Mouse (Mus musculus) macrophage (primary cell): ENCODE measurements at regions not wholly inside any gene's neighbourhood (a gene's known extent, or its start where the extent isn't known, plus 50 kb on each side); places are given as distances from the start of the nearest gene placed in this dataset.

Experiments
- H3K27ac ChIP-seq: fragments of 350-480 bp; formaldehyde crosslinking; 2 replicates; pipeline ENCODE4 v1.9.0; 2021
- H3K36me3 ChIP-seq: fragments of 350-480 bp; formaldehyde crosslinking; 2 replicates; pipeline ENCODE4 v1.9.0; 2021; ENCODE audit errors: inconsistent target
- H3K4me3 ChIP-seq: fragments of 350-480 bp; formaldehyde crosslinking; 2 replicates; pipeline ENCODE4 v1.9.0; 2021; ENCODE audit errors: inconsistent target
- H3K79me2 ChIP-seq: fragments of 350-480 bp; formaldehyde crosslinking; 2 replicates; pipeline ENCODE4 v1.9.0; 2021; ENCODE audit errors: inconsistent target
- WGBS: methylation state at CpG from one replicate; pipeline ENCODE4 v1.1.7; 2026; ENCODE audit warnings: inconsistent platforms; ENCODE audit not compliant: missing documents; 5-methylcytosine and 5-hydroxymethylcytosine counted together

- H3K36me3 ChIP-seq: no peaks in the 10 kb centered on the region
- H3K27ac ChIP-seq: no peak overlapping the region
- no peak overlapping the region for H3K4me3 ChIP-seq
- H3K79me2 ChIP-seq: no peaks in the 10 kb centered on the region
- WGBS: 74% methylated on average over 6 of the region's 6 CpGs
These were observed 193.8 kb upstream of the Atp2b1 start for GRCm38 (mm10) chr10:98720256-98721005.

- Histone ChIP-seq H3K36me3 (no peaks in the 10 kb centered on the region), H3K27ac (no peak overlapping the region), H3K79me2 (no peaks in the 10 kb centered on the region), H3K4me3 (no peak overlapping the region)
- WGBS: 29% methylated on average over 5 of the region's 5 CpGs
These were observed 189.1 kb upstream of the Atp2b1 start for GRCm38 (mm10) chr10:98725110-98725509.

GRCm38 (mm10) chr10:98727130-98727529, 187.1 kb upstream of the Atp2b1 start:
- WGBS: 95% methylated on average over 4 of the region's 4 CpGs
- Histone ChIP-seq H3K79me2 (no peaks in the 10 kb centered on the region), H3K27ac (no peak overlapping the region), H3K4me3 (no peak overlapping the region), H3K36me3 (no peaks in the 10 kb centered on the region)

- Histone ChIP-seq H3K79me2 (no peaks in the 10 kb centered on the region), H3K36me3 (no peaks in the 10 kb centered on the region), H3K27ac (no peak overlapping the region), H3K4me3 (no peak overlapping the region)
- WGBS: 58% methylated on average over 5 of the region's 5 CpGs
These were observed 185.7 kb upstream of the Atp2b1 start for GRCm38 (mm10) chr10:98728396-98729030.

- Histone ChIP-seq H3K4me3 (no peak overlapping the region), H3K79me2 (no peaks in the 10 kb centered on the region), H3K27ac (no peak overlapping the region), H3K36me3 (no peaks in the 10 kb centered on the region)
- WGBS: 81% methylated on average over 7 of the region's 7 CpGs
These were observed 180.1 kb upstream of the Atp2b1 start for GRCm38 (mm10) chr10:98733950-98734585.

- H3K36me3 ChIP-seq: no peaks in the 10 kb centered on the region
- WGBS: 96% methylated on average over 7 of the region's 7 CpGs
These were observed 173.6 kb upstream of the Atp2b1 start for GRCm38 (mm10) chr10:98740507-98741147.

GRCm38 (mm10) chr10:98741398-98741797, 172.8 kb upstream of the Atp2b1 start:
- no peaks in the 10 kb centered on the region for H3K79me2 ChIP-seq
- no peak overlapping the region for H3K27ac ChIP-seq
- no peak overlapping the region for H3K4me3 ChIP-seq
- 24% methylated on average over 5 of the region's 5 CpGs for WGBS
- H3K36me3 ChIP-seq: no peaks in the 10 kb centered on the region

More at GRCm38 (mm10) chr10:98740507-98741147, 173.6 kb upstream of the Atp2b1 start:
- Histone ChIP-seq H3K4me3 (no peak overlapping the region), H3K79me2 (no peaks in the 10 kb centered on the region), H3K27ac (no peak overlapping the region)

- no peak overlapping the region for H3K4me3 ChIP-seq
- H3K27ac ChIP-seq: no peak overlapping the region
- no peaks in the 10 kb centered on the region for H3K36me3 ChIP-seq
- no peaks in the 10 kb centered on the region for H3K79me2 ChIP-seq
- 93% methylated on average over 16 of the region's 16 CpGs for WGBS
These were observed 171.2 kb upstream of the Atp2b1 start for GRCm38 (mm10) chr10:98742822-98743605.

- Histone ChIP-seq H3K27ac (peak overlapping the region; percentile 88), H3K79me2 (no peaks in the 10 kb centered on the region), H3K36me3 (no peaks in the 10 kb centered on the region), H3K4me3 (no peak overlapping the region)
- WGBS: 3% methylated on average over 6 of the region's 6 CpGs
These were observed 170.0 kb upstream of the Atp2b1 start for GRCm38 (mm10) chr10:98744246-98744645.

- H3K79me2 ChIP-seq: no peaks in the 10 kb centered on the region
- H3K4me3 ChIP-seq: no peak overlapping the region
- H3K27ac ChIP-seq: peak overlapping the region; percentile 88
- 55% methylated on average over 3 of the region's 6 CpGs for WGBS
- H3K36me3 ChIP-seq: no peaks in the 10 kb centered on the region
These were observed 169.5 kb upstream of the Atp2b1 start for GRCm38 (mm10) chr10:98744662-98745061.

- Histone ChIP-seq H3K79me2 (no peaks in the 10 kb centered on the region), H3K27ac (peak overlapping the region; percentile 88), H3K36me3 (no peaks in the 10 kb centered on the region), H3K4me3 (no peak overlapping the region)
- WGBS: 81% methylated on average over 2 of the region's 2 CpGs
These were observed 168.8 kb upstream of the Atp2b1 start for GRCm38 (mm10) chr10:98745409-98745808.

- Histone ChIP-seq H3K27ac (no peak overlapping the region), H3K36me3 (no peaks in the 10 kb centered on the region), H3K4me3 (no peak overlapping the region), H3K79me2 (no peaks in the 10 kb centered on the region)
- WGBS: 88% methylated on average over 5 of the region's 5 CpGs
These were observed 168.3 kb upstream of the Atp2b1 start for GRCm38 (mm10) chr10:98745861-98746260.

- Histone ChIP-seq H3K36me3 (no peaks in the 10 kb centered on the region), H3K79me2 (no peaks in the 10 kb centered on the region), H3K4me3 (no peak overlapping the region), H3K27ac (no peak overlapping the region)
- 74% methylated on average over 3 of the region's 3 CpGs for WGBS
These were observed 165.2 kb upstream of the Atp2b1 start for GRCm38 (mm10) chr10:98748856-98749583.

- H3K36me3 ChIP-seq: no peaks in the 10 kb centered on the region
- 100% methylated on average over 4 of the region's 4 CpGs for WGBS
- no peak overlapping the region for H3K27ac ChIP-seq
- H3K79me2 ChIP-seq: no peaks in the 10 kb centered on the region
- no peak overlapping the region for H3K4me3 ChIP-seq
These were observed 164.6 kb upstream of the Atp2b1 start for GRCm38 (mm10) chr10:98749584-98749947.
